Mouse (Mus musculus): ENCODE data around the gene Tmem206. TPM values are rescaled to one million over a fixed set of nuclear protein-coding genes. Genes with fewer than 3 reads are reported as not detected.
A peak's percentile ranks its signal among the peaks of the same experiment; 100 is the strongest.

The Tmem206 gene
- total RNA-seq, 2 experiments from 2014 or later: 9.2 to 9.3 TPM

- DNase-seq: no peak
These were observed 14.3 kb upstream of the Tmem206 start for GRCm38 (mm10) chr1:191311296-191311898.

GRCm38 (mm10) chr1:191312513-191312941, 13.2 kb upstream of the Tmem206 start:
- peak; percentile 61 to 69 for DNase-seq

- no peak for DNase-seq
These were observed 12.6 kb upstream of the Tmem206 start for GRCm38 (mm10) chr1:191313158-191313557.

GRCm38 (mm10) chr1:191313926-191314325, 11.8 kb upstream of the Tmem206 start:
- no peak for DNase-seq

- no peak for DNase-seq
These were observed 8.9 kb upstream of the Tmem206 start for GRCm38 (mm10) chr1:191316818-191317217.

- peak; percentile 76 to 79 for DNase-seq
These were observed 8.0 kb upstream of the Tmem206 start, which contains the start of gene Nenf for GRCm38 (mm10) chr1:191317591-191318196. TSS of gene Nenf (minus strand) at chr1:191318194.

- no peak for DNase-seq
These were observed 7.0 kb upstream of the Tmem206 start for GRCm38 (mm10) chr1:191318686-191319085.

- no peak for DNase-seq
These were observed 2.3 kb upstream of the Tmem206 start for GRCm38 (mm10) chr1:191323381-191323780.

- DNase-seq: no peak
These were observed 750 bp upstream of the Tmem206 start for GRCm38 (mm10) chr1:191324733-191325590.

- peak in 1 of 2 experiments; percentile 48 for DNase-seq
These were observed 646 bp downstream of the Tmem206 start for GRCm38 (mm10) chr1:191326233-191326882.

- DNase-seq: no peak
These were observed 1.5 kb downstream of the Tmem206 start for GRCm38 (mm10) chr1:191327258-191327657.

GRCm38 (mm10) chr1:191328019-191328441, 2.3 kb downstream of the Tmem206 start:
- no peak for DNase-seq

GRCm38 (mm10) chr1:191330356-191330755, 4.6 kb downstream of the Tmem206 start:
- DNase-seq: no peak

- DNase-seq: no peak
These were observed 8.8 kb downstream of the Tmem206 start for GRCm38 (mm10) chr1:191334500-191334899.

GRCm38 (mm10) chr1:191339876-191340275, 14.2 kb downstream of the Tmem206 start:
- DNase-seq: no peak

- no peak for DNase-seq
These were observed 14.8 kb downstream of the Tmem206 start for GRCm38 (mm10) chr1:191340530-191340929.

- no peak for DNase-seq
These were observed 21.9 kb downstream of the Tmem206 start for GRCm38 (mm10) chr1:191347602-191348001.

GRCm38 (mm10) chr1:191348592-191348991, 22.9 kb downstream of the Tmem206 start:
- DNase-seq: no peak

- no peak for DNase-seq
These were observed 23.3 kb downstream of the Tmem206 start for GRCm38 (mm10) chr1:191348996-191349395.

- no peak for DNase-seq
These were observed 23.9 kb downstream of the Tmem206 start for GRCm38 (mm10) chr1:191349486-191350037.

GRCm38 (mm10) chr1:191350355-191350754, 24.6 kb downstream of the Tmem206 start:
- DNase-seq: no peak

GRCm38 (mm10) chr1:191352786-191353488, 27.2 kb downstream of the Tmem206 start:
- DNase-seq: peak in 1 of 2 experiments; percentile 47
